Comparison of ENCODE assay signal across 8 mouse cellular contexts in genomic region chr4:133184898-133185665, GRCm38 (mm10). TPM values are rescaled to one million over a fixed set of nuclear protein-coding genes. Genes with fewer than 3 reads are reported as not detected.
DNase-seq lines count a peak whose midpoint lies in the region; ATAC-seq and TF ChIP-seq lines count a peak whose summit lies in the region.

No protein-coding gene starts in this region.

- CTCF ChIA-PET in Patski (lab: Charles Lee): interaction anchor here (0.8 to 1.1 kb wide), 2 partner anchors 9 to 11 kb away, joined by 3 read pairs; no protein-coding TSS in a partner anchor

- H3K27me3 ChIP-seq in Patski: no peaks in the 10 kb centered on the region
- H3K27me3 ChIP-seq in hindbrain, postnatal 0 days (ENCODE audit: insufficient read depth, low read length): no peaks in the 10 kb centered on the region
- H3K27me3 ChIP-seq in lung, embryonic 15.5 days: no peaks in the 10 kb centered on the region

- 38% methylated on average over 15 of the region's 15 CpGs for WGBS in hindbrain, postnatal 0 days
- 25% methylated on average over 15 of the region's 15 CpGs for WGBS in lung, embryonic 15.5 days

- POLR2A ChIA-PET in Patski (lab: Charles Lee): interaction anchor here (0.6 kb wide), 1 partner anchor 36 kb away, joined by 3 read pairs; no protein-coding TSS in a partner anchor

- TF ChIP-seq CTCF in Patski (IDR thresholded peaks at IDR 0.05): no peak
- no peak for TF ChIP-seq CTCF in hindbrain, postnatal 0 days (IDR thresholded peaks at IDR 0.05; ENCODE audit: low read depth)

- intact Hi-C loops in gastrocnemius, postnatal 14 days (cut with DNase I; ENCODE audit: low total_unique reads): no loop called here

- H3K9ac ChIP-seq in hindbrain, postnatal 0 days (replicated peaks; ENCODE audit: low read length): no peak overlapping the region
- no peak overlapping the region for H3K9ac ChIP-seq in lung, embryonic 15.5 days

- peak overlapping the region; percentile 67 for H3K27ac ChIP-seq in hindbrain, postnatal 0 days
- H3K27ac ChIP-seq in lung, embryonic 15.5 days: peak overlapping the region; percentile 80

- H3K9me3 ChIP-seq in hindbrain, postnatal 0 days (ENCODE audit: low read length): no peaks in the 10 kb centered on the region
- no peaks in the 10 kb centered on the region for H3K9me3 ChIP-seq in lung, embryonic 15.5 days

- H3K4me2 ChIP-seq in hindbrain, postnatal 0 days (ENCODE audit: low read depth, low read length): no peak overlapping the region
- peak overlapping the region; percentile 18; the same call in 1 of the 2 replicates for H3K4me2 ChIP-seq in lung, embryonic 15.5 days

- peaks cover 10% of the 10 kb centered on the region for H3K36me3 ChIP-seq in hindbrain, postnatal 0 days (ENCODE audit: insufficient read depth, low read length)
- peaks cover 61% of the 10 kb centered on the region for H3K36me3 ChIP-seq in lung, embryonic 15.5 days

- no peak overlapping the region for H3K4me3 ChIP-seq in hindbrain, postnatal 0 days (ENCODE audit: low read length)
- H3K4me3 ChIP-seq in lung, embryonic 15.5 days: no peak overlapping the region

- no peaks in the 10 kb centered on the region for H3K4me1 ChIP-seq in hindbrain, postnatal 0 days (ENCODE audit: insufficient read depth, low read length)
- H3K4me1 ChIP-seq in lung, embryonic 15.5 days: peaks cover 35% of the 10 kb centered on the region

- ATAC-seq in Patski: peak; percentile 76
- peak; percentile 58; the same call in 1 of the 2 replicates for ATAC-seq in hindbrain, postnatal 0 days
- peak; percentile 60; the same call in 1 of the 2 replicates for ATAC-seq in lung, embryonic 15.5 days (ENCODE audit: borderline replicate concordance, extremely low read depth, low FRiP score, low TSS enrichment)

- peak; percentile 23 for DNase-seq in kidney, adult 11 months
- no peak for DNase-seq in kidney, adult 18-20 months
- peak; percentile 80 for DNase-seq in Patski (ENCODE audit: low read depth, low spot score)
- DNase-seq in gastrocnemius, postnatal 14 days: peak; percentile 81
- DNase-seq in hindbrain, postnatal 0 days (ENCODE audit: low spot score): peak; percentile 64
- DNase-seq in urinary bladder, postnatal 4 days (ENCODE audit: low spot score in 2 of 2): peak; percentile 72 to 76
- DNase-seq in layer of hippocampus, adult 8-10 months (ENCODE audit: low spot score in 2 of 2): no peak

- in situ Hi-C loops in Patski (cut with MboI; ENCODE audit: low pct_unique_long_range_greater_than_20kb): no loop called here

RNA-seq across cellular contexts. Expression of gene Cd164l2, which starts 26.8 kb away (rescaled TPM):
- polyA plus RNA-seq in Patski (2021): 0.51 TPM
- not detected for total RNA-seq in gastrocnemius, postnatal 14 days (2021)
- 6.2 and 6.9 TPM in 2 replicates for total RNA-seq in hindbrain, postnatal 0 days (2014; rRNA removed)
- 9.6 and 11.9 TPM in 2 replicates for polyA plus RNA-seq in hindbrain, postnatal 0 days (2015; fragmentation: Nextera tagmentation; extraction: Ambion mirVana)
- 8.2 and 8.5 TPM in 2 replicates for polyA plus RNA-seq in lung, embryonic 15.5 days (2015; fragmentation: Nextera tagmentation; extraction: Ambion mirVana)
- total RNA-seq in layer of hippocampus, adult 8-10 months (2022): 1 to 10 TPM; 3.3 to 4.3 (median 3.9) TPM

RNA-seq across cellular contexts. Expression of gene Gpr3, which starts 27.3 kb away (rescaled TPM):
- polyA plus RNA-seq in Patski (2021): 0.63 TPM
- not detected for total RNA-seq in gastrocnemius, postnatal 14 days (2021)
- 7.0 and 7.3 TPM in 2 replicates for total RNA-seq in hindbrain, postnatal 0 days (2014; rRNA removed)
- polyA plus RNA-seq in hindbrain, postnatal 0 days (2015; fragmentation: Nextera tagmentation; extraction: Ambion mirVana): 4.5 and 5.5 TPM in 2 replicates
- 0.10 TPM in 1 of 2 replicates, not detected in the other for polyA plus RNA-seq in lung, embryonic 15.5 days (2015; fragmentation: Nextera tagmentation; extraction: Ambion mirVana)
- total RNA-seq in layer of hippocampus, adult 8-10 months (2022): 1 to 10 TPM; 4.3 to 8.0 (median 6.5) TPM

RNA-seq across cellular contexts. Expression of gene Wasf2, which starts 54.8 kb away (rescaled TPM):
- 36.1 TPM for polyA plus RNA-seq in Patski (2021)
- 10 to 100 TPM; 53.8 to 63.9 TPM for total RNA-seq in gastrocnemius, postnatal 14 days (2021)
- 14.1 and 14.7 TPM in 2 replicates for total RNA-seq in hindbrain, postnatal 0 days (2014; rRNA removed)
- polyA plus RNA-seq in hindbrain, postnatal 0 days (2015; fragmentation: Nextera tagmentation; extraction: Ambion mirVana): 27.5 and 32.3 TPM in 2 replicates
- polyA plus RNA-seq in lung, embryonic 15.5 days (2015; fragmentation: Nextera tagmentation; extraction: Ambion mirVana): 120 and 136 TPM in 2 replicates
- 10 to 100 TPM; 35.7 to 48.2 (median 46.7) TPM for total RNA-seq in layer of hippocampus, adult 8-10 months (2022)

RNA-seq across cellular contexts. Expression of gene Map3k6, which starts 55.5 kb away (rescaled TPM):
- 3.3 TPM for polyA plus RNA-seq in Patski (2021)
- total RNA-seq in gastrocnemius, postnatal 14 days (2021): 10 to 100 TPM in 1 of 2 experiments, 1 to 10 TPM in 1; 4.0 to 15.3 TPM
- total RNA-seq in hindbrain, postnatal 0 days (2014; rRNA removed): 7.2 and 11.7 TPM in 2 replicates
- 4.7 and 5.8 TPM in 2 replicates for polyA plus RNA-seq in hindbrain, postnatal 0 days (2015; fragmentation: Nextera tagmentation; extraction: Ambion mirVana)
- 3.0 and 3.1 TPM in 2 replicates for polyA plus RNA-seq in lung, embryonic 15.5 days (2015; fragmentation: Nextera tagmentation; extraction: Ambion mirVana)
- 1 to 10 TPM; 4.8 to 6.1 (median 5.8) TPM for total RNA-seq in layer of hippocampus, adult 8-10 months (2022)

Comparison
In these comparisons a context has a peak if more than half of its experiments do, and no peak if none do; other contexts are left out.
1. DNase-seq: peak in kidney, adult 11 months (single experiment), Patski (single experiment), gastrocnemius, postnatal 14 days (single experiment), hindbrain, postnatal 0 days (single experiment) and urinary bladder, postnatal 4 days (2 of 2); none in kidney, adult 18-20 months (single experiment) and layer of hippocampus, adult 8-10 months (0 of 2).
2. Peak in every context shown above with its lines, with median percentiles within 50 percentile points of each other: ATAC-seq.